Mouse (Mus musculus) G1E-ER4 (cell line): Measurements from ENCODE around the gene Olfr1090. TPM values are rescaled to one million over a fixed set of nuclear protein-coding genes. Genes with fewer than 3 reads are reported as not detected.

Source experiments
- GATA1 ChIP-seq: IDR thresholded peaks from one replicate; pipeline ENCODE4 v1.8.0; 2012; ENCODE audit warnings: low read length, inconsistent platforms
- polyA plus RNA-seq: library from polyadenylated mRNA; stranded (reverse); fragments of >175 nt; gene quantifications from 2 replicates; pipeline ENCODE4 v1.2.3, GENCODE M21; 2012

Olfr1090 gene
- not detected in 2 replicates for polyA plus RNA-seq

GRCm38 (mm10) chr2:86758893-86759292 is at the start of gene Olfr1090:
TSS of gene Olfr1090 (minus strand) at chr2:86758993.
- no peak for TF ChIP-seq GATA1

GRCm38 (mm10) chr2:86782179-86782578 is 23.4 kb upstream of the Olfr1090 start, which contains the start of gene Olfr1093:
TSS of gene Olfr1093 (plus strand) at chr2:86782479.
- TF ChIP-seq GATA1 = no peak

- TF ChIP-seq GATA1 = no peak
These were observed 2.3 kb upstream of the Olfr1090 start for GRCm38 (mm10) chr2:86761050-86761449.

- TF ChIP-seq GATA1 = no peak
These were observed 25.2 kb downstream of the Olfr1090 start, which contains the start of gene Olfr1089 for GRCm38 (mm10) chr2:86733601-86734000. TSS of gene Olfr1089 (minus strand) at chr2:86733701.

Other genes starting within 250 kb of the Olfr1090 start
- gene Olfr1079, start 216.5 kb downstream of the Olfr1090 start, polyA plus RNA-seq = not detected in 2 replicates
- gene Olfr1080, start 200.8 kb downstream of the Olfr1090 start, polyA plus RNA-seq = not detected in 2 replicates
- not detected in 2 replicates for gene Olfr1082, start 160.0 kb downstream of the Olfr1090 start, polyA plus RNA-seq
- gene Olfr1084, start 119.3 kb downstream of the Olfr1090 start, polyA plus RNA-seq = not detected in 2 replicates
- not detected in 2 replicates for gene Olfr1085, start 97.0 kb downstream of the Olfr1090 start, polyA plus RNA-seq
- gene Olfr1086, start 78.9 kb downstream of the Olfr1090 start, polyA plus RNA-seq = not detected in 2 replicates
- gene Olfr1087, start 60.6 kb downstream of the Olfr1090 start, polyA plus RNA-seq = not detected in 2 replicates
- not detected in 2 replicates for gene Olfr1089, start 25.3 kb downstream of the Olfr1090 start, polyA plus RNA-seq
- gene Olfr1093, start 23.5 kb upstream of the Olfr1090 start, polyA plus RNA-seq = not detected in 2 replicates
- not detected in 2 replicates for gene Olfr141, start 51.0 kb upstream of the Olfr1090 start, polyA plus RNA-seq
- not detected in 2 replicates for gene Olfr1094, start 65.7 kb upstream of the Olfr1090 start, polyA plus RNA-seq
- gene Olfr1095, start 92.7 kb upstream of the Olfr1090 start, polyA plus RNA-seq = not detected in 2 replicates
- not detected in 2 replicates for gene Gm13723, start 115.8 kb upstream of the Olfr1090 start, polyA plus RNA-seq
- not detected in 2 replicates for gene Olfr1097, start 133.2 kb upstream of the Olfr1090 start, polyA plus RNA-seq
- not detected in 2 replicates for gene Olfr1098, start 165.6 kb upstream of the Olfr1090 start, polyA plus RNA-seq
- not detected in 2 replicates for gene Olfr1099, start 201.7 kb upstream of the Olfr1090 start, polyA plus RNA-seq
- gene Olfr1100, start 221.0 kb upstream of the Olfr1090 start, polyA plus RNA-seq = not detected in 2 replicates
- gene Olfr1101, start 232.2 kb upstream of the Olfr1090 start, polyA plus RNA-seq = not detected in 2 replicates
- not detected in 2 replicates for gene Olfr1102, start 239.4 kb upstream of the Olfr1090 start, polyA plus RNA-seq